Mouse (Mus musculus) spleen, adult 2 months (tissue): ENCODE measurements at regions not wholly inside any gene's neighbourhood (a gene's known extent, or its start where the extent isn't known, plus 50 kb on each side); places are given as distances from the start of the nearest gene placed in this dataset.

ENCODE experiments used
- CTCF ChIP-seq: fragments of 200-500 bp; IDR thresholded peaks from 2 replicates; pipeline ENCODE4 v1.5.1; 2011; ENCODE audit warnings: mild to moderate bottlenecking, inconsistent platforms; ENCODE audit not compliant: insufficient read depth, insufficient read length, insufficient replicate concordance; ENCODE audit errors: extremely low read depth
- POLR2A ChIP-seq: fragments of 200-500 bp; IDR thresholded peaks from 2 replicates; pipeline ENCODE4 v1.6.1; 2011; ENCODE audit warnings: low read depth, low read length, inconsistent platforms

GRCm38 (mm10) chr19:22066302-22066701 is 72.5 kb upstream of the Trpm3 start:
- TF ChIP-seq CTCF (no peak), POLR2A (no peak)
